Mouse (Mus musculus) lung, adult 2 months (tissue): Measurements from ENCODE around the gene Gm11238. TPM values are rescaled to one million over a fixed set of nuclear protein-coding genes. Genes with fewer than 3 reads are reported as not detected.
"Not testable (repeated sequence)": the region's sequence is repeated elsewhere in the genome, so short reads cannot be mapped to it uniquely, and the experiment has no call there.

Experiments used
- DNase-seq: peaks from one replicate; pipeline ENCODE4 v3.0.0; 2022
- H3K4me1 ChIP-seq: fragments of 200-500 bp; 2 replicates; pipeline ENCODE4 v1.6.1; 2011; ENCODE audit warnings: low read length; ENCODE audit not compliant: control insufficient read depth, insufficient read depth
- H3K4me3 ChIP-seq: fragments of 200-500 bp; replicated peaks from 2 replicates; pipeline ENCODE3; 2011; ENCODE audit warnings: low read depth, mild to moderate bottlenecking, control low read depth, low read length; ENCODE audit errors: extremely low read depth
- CTCF ChIP-seq: fragments of 200-500 bp; IDR thresholded peaks from 2 replicates; pipeline ENCODE4 v1.5.1; 2011; ENCODE audit warnings: mild to moderate bottlenecking, low read length, control low read depth; ENCODE audit not compliant: insufficient read depth
- POLR2A ChIP-seq: fragments of 200-500 bp; IDR thresholded peaks from 2 replicates; pipeline ENCODE4 v1.6.1; 2011; ENCODE audit warnings: low read depth, mild to moderate bottlenecking, control low read depth, low read length, borderline replicate concordance; ENCODE audit errors: extremely low read depth
- WGBS: fragments of 180-500 bp; shearing (Covaris S2); methylation state at CpG from one replicate; pipeline ENCODE4 v1.1.7; 2018; 5-methylcytosine and 5-hydroxymethylcytosine counted together
- polyA plus RNA-seq: library from polyadenylated mRNA; depleted of rRNA; stranded (reverse); fragments of >200 nt; gene quantifications from 2 replicates; pipeline ENCODE4 v1.2.3, GENCODE M21; 2012; rRNA removed

Gene Gm11238
- polyA plus RNA-seq: not detected in 2 replicates

DNA sequence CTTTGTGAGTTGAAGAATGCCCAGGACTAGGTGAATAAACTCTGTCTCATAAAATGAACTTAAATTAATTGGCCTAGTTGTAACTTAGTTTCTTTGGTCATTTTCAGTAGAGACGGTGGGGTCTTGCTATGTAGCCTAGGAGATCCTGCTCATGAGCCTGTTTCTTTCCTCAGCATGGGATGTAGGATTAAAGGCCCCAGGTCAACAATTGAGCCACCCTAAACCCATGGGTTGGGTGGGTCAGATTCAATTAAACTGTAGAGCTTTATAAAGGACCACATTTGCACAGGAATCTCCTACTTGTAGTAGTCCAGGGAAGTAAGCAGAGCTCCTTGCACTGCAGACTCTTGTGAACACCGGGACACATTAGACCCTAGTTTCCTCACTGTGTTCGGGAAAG is at the start of gene Gm11238:
Gene Gm11238 (plus strand): TSS at position 301 of the 400 bp plus-strand sequence.
- not testable (repeated sequence) for DNase-seq, H3K4me1 ChIP-seq, H3K4me3 ChIP-seq
- WGBS: no CpG with 5 or more reads among the region's 3 CpGs

DNA sequence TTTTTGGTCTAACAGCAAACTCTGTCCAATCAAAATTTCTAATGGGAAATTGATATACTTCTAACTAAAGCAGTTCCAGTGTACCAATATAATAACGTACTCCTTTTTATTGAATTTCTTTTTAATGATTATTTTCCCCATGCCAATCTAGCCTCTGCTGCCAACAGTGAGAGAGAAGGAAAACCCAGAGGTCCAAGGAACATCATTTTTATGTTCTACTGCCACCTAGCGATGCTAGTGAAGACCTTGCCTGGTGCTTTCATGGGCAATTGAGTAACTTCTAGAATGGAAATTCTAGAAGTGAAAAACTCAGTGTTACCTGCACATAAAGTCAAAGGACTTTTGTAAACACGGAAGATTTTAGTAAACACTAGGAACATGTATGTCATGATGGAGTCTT is 8.4 kb upstream of the Gm11238 start:
- no peaks in the 10 kb centered on the region for H3K4me1 ChIP-seq
- 6% methylated on average over 3 of the region's 3 CpGs for WGBS
- no peak for DNase-seq
- no peak overlapping the region for H3K4me3 ChIP-seq
- TF ChIP-seq POLR2A: no peak
- TF ChIP-seq CTCF: no peak

DNA sequence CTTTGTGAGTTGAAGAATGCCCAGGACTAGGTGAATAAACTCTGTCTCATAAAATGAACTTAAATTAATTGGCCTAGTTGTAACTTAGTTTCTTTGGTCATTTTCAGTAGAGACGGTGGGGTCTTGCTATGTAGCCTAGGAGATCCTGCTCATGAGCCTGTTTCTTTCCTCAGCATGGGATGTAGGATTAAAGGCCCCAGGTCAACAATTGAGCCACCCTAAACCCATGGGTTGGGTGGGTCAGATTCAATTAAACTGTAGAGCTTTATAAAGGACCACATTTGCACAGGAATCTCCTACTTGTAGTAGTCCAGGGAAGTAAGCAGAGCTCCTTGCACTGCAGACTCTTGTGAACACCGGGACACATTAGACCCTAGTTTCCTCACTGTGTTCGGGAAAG is 15.0 kb downstream of the Gm11238 start, which contains the start of gene Gm11237:
Gene Gm11237 (plus strand): TSS at position 301 of the 400 bp plus-strand sequence.
- DNase-seq, H3K4me3 ChIP-seq, H3K4me1 ChIP-seq: not testable (repeated sequence)
- no CpG with 5 or more reads among the region's 3 CpGs for WGBS

DNA sequence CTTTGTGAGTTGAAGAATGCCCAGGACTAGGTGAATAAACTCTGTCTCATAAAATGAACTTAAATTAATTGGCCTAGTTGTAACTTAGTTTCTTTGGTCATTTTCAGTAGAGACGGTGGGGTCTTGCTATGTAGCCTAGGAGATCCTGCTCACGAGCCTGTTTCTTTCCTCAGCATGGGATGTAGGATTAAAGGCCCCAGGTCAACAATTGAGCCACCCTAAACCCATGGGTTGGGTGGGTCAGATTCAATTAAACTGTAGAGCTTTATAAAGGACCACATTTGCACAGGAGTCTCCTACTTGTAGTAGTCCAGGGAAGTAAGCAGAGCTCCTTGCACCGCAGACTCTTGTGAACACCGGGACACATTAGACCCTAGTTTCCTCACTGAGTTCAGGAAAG is 30.1 kb downstream of the Gm11238 start, which contains the start of gene Gm11236:
Gene Gm11236 (plus strand): TSS at position 301 of the 400 bp plus-strand sequence.
- WGBS: no CpG with 5 or more reads among the region's 4 CpGs
- not testable (repeated sequence) for H3K4me3 ChIP-seq, H3K4me1 ChIP-seq, DNase-seq

DNA sequence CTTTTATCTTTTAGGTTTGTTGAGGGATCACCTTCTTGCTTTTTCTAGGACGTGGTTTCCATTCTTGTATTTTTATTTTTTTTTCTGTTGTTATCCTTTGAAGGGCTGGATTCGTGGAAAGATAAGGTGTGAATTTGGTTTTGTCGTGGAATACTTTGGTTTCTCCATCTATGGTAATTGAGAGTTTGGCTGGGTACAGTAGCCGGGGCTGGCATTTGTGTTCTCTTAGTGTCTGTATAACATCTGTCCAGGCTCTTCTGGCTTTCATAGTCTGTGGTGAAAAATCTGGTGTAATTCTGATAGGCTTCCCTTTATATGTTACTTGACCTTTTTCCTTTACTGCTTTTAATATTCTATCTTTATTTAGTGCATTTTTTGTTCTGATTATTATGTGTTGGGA is 54.2 kb downstream of the Gm11238 start:
- H3K4me1 ChIP-seq, H3K4me3 ChIP-seq, DNase-seq: not testable (repeated sequence)
- 74% methylated on average over 4 of the region's 4 CpGs for WGBS

DNA sequence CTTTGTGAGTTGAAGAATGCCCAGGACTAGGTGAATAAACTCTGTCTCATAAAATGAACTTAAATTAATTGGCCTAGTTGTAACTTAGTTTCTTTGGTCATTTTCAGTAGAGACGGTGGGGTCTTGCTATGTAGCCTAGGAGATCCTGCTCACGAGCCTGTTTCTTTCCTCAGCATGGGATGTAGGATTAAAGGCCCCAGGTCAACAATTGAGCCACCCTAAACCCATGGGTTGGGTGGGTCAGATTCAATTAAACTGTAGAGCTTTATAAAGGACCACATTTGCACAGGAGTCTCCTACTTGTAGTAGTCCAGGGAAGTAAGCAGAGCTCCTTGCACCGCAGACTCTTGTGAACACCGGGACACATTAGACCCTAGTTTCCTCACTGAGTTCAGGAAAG is 60.4 kb downstream of the Gm11238 start, which contains the start of gene Gm11239:
Gene Gm11239 (plus strand): TSS at position 301 of the 400 bp plus-strand sequence.
- no CpG with 5 or more reads among the region's 4 CpGs for whole genome bisulfite sequencing
- not testable (repeated sequence) for H3K4me3 ChIP-seq, H3K4me1 ChIP-seq, DNase-seq

DNA sequence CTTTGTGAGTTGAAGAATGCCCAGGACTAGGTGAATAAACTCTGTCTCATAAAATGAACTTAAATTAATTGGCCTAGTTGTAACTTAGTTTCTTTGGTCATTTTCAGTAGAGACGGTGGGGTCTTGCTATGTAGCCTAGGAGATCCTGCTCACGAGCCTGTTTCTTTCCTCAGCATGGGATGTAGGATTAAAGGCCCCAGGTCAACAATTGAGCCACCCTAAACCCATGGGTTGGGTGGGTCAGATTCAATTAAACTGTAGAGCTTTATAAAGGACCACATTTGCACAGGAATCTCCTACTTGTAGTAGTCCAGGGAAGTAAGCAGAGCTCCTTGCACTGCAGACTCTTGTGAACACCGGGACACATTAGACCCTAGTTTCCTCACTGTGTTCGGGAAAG is 75.5 kb downstream of the Gm11238 start, which contains the start of gene Gm428:
Gene Gm428 (plus strand): TSS at position 301 of the 400 bp plus-strand sequence.
- WGBS: 76% methylated on average over 2 of the region's 4 CpGs
- DNase-seq, H3K4me3 ChIP-seq: not testable (repeated sequence)

More for the DNA sequence above, 75.5 kb downstream of the Gm11238 start, which contains the start of gene Gm428:
- H3K4me1 ChIP-seq: not testable (repeated sequence)

Other genes with a start within 250 kb of the Gm11238 start
- not detected in 2 replicates for gene Gm11487, start 202.8 kb upstream of the Gm11238 start, polyA plus RNA-seq
- gene Gm11237, start 15.1 kb downstream of the Gm11238 start, polyA plus RNA-seq: not detected in 2 replicates
- gene Gm11236, start 30.2 kb downstream of the Gm11238 start, polyA plus RNA-seq: not detected in 2 replicates
- not detected in 2 replicates for gene Gm11239, start 60.5 kb downstream of the Gm11238 start, polyA plus RNA-seq
- not detected in 2 replicates for gene Gm428, start 75.6 kb downstream of the Gm11238 start, polyA plus RNA-seq
- 4.5 and 4.9 TPM in 2 replicates for gene Rasef, start 183.1 kb downstream of the Gm11238 start, polyA plus RNA-seq